Mouse (Mus musculus): Measurements from ENCODE around the gene Cryba2. TPM values are rescaled to one million over a fixed set of nuclear protein-coding genes. Genes with fewer than 3 reads are reported as not detected.

The Cryba2 gene
- polyA plus RNA-seq, 1 experiment from 2014 or later: not detected

DNA sequence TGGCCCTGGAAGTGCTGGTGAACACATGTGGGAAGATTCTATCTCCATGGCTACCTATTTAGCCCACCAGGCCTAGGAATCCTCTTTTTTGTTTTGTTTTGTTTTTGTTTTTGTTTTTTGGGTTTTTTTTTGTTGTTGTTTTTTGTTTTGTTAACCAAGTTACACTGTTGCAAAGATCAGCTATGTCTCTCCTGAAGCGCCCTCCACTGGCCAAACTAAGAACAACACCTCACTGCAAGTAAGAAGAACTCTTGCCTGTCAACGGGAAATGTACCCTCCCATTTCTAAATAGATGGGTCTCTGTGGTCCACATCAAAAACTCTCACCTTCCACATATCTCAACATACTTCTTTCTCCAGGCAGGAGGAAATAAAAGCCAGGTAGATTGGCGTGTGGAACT is 8.7 kb upstream of the Cryba2 start:
- 2% methylated on average over 3 of the region's 3 CpGs for WGBS
- Histone ChIP-seq H3K27me3 (replicated peaks) (peaks cover 99% of the 10 kb centered on the region), H3K4me3 (no peak overlapping the region), H3K9ac (no peak overlapping the region), H3K4me1 (replicated peaks) (peaks cover 25% of the 10 kb centered on the region), H3K36me3 (no peaks in the 10 kb centered on the region), H3K9me3 (replicated peaks) (no peaks in the 10 kb centered on the region), H3K4me2 (no peak overlapping the region), H3K27ac (ENCODE audit: poor library complexity, severe bottlenecking) (no peak overlapping the region)
- ATAC-seq (ENCODE audit: insufficient number of reproducible peaks, low FRiP score): no peak

DNA sequence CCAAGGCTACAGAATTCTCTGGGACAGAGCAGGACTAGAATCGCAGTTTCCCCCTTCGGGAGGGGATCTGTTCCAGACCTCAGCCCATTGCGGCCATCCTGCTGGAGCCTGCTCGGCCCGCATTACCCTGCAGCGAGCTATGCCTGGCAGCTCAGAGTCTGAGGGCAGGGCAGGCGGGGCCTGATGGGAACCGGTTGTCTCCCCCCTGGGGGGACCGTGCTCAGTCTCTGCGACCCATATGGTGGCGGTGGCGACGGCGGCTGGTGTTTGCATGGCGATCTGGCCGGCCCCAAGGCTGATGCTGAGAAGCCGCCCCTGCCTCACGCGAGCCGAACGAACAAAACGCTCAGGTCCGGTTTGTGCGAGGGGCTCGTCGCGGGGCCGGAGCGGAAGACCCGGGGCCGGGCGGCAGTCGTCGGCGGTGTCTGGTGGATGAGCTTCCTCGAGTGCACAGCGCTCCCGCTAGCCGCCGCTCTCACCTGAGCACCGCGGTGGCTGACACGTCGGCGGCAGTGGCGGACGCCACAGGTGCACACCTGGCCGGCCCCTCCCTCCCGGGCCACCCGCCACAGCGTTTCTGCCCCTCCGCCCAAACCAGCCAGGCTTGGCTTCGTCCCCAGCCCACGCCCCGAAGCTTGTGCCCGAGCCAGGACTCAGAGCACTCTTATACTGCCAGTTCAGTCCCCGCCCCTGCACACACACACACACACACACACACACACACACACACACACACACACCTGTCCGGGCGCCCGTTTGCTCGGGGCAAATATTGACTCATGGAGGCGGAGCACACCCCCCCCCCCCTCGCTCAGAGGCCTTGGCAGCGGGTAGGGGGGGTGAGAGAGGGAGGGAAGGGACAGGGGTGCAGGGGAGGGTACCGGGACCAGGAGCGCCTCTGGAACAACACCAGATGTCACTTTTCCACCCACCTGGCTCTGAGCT is 7.7 kb upstream of the Cryba2 start:
- ATAC-seq (ENCODE audit: insufficient number of reproducible peaks, low FRiP score): no peak
- H3K27me3 ChIP-seq (replicated peaks): peaks cover 99% of the 10 kb centered on the region
- no peak overlapping the region for H3K27ac ChIP-seq (ENCODE audit: poor library complexity, severe bottlenecking)
- peak overlapping the region; percentile 41 for H3K4me3 ChIP-seq
- no peaks in the 10 kb centered on the region for H3K36me3 ChIP-seq
- peaks cover 25% of the 10 kb centered on the region for H3K4me1 ChIP-seq (replicated peaks)
- WGBS: under 1% methylated on average over 64 of the region's 66 CpGs
- H3K4me2 ChIP-seq: peak overlapping the region; percentile 71
- H3K9ac ChIP-seq: peak overlapping the region; percentile 32; the same call in 1 of the 2 replicates
- H3K9me3 ChIP-seq (replicated peaks): no peaks in the 10 kb centered on the region

DNA sequence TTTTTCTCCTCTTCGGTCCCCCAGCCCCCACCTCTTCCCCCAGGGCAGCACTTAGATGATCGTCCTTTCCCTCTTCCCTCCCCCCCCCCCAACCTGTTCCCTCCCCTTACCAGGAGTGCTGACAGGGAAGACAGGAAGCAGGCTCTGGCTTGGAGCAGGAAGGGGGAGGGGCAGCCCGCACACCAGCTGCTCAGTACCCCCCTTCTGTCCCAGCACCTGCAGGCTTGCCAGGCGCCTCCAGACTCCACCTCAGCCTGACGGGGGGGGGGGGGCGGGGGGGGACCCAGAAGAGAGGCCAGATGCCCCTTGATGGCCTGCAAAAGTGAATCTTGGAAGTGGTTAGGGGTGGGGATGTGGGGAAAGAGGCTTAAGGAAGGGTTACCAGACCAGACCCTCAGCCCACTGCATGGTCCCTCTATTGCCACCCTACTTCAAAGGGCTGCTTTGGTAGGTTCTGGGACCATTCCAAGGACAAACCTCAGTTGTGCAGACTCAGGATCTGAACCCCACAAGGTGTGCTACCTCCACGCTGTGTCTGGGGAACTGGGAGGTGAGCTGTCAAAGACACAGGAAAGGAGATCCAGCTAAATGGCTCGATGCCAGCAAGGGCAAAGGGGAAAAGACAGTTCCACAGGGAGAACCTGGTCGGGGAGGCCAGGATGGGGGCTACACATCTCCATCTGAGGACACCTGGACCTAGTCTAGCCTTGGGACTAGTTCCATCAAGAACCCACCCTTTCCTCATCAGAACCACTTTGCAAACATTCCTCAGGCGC is 5.9 kb upstream of the Cryba2 start:
- no peak overlapping the region for H3K4me3 ChIP-seq
- H3K27ac ChIP-seq (ENCODE audit: poor library complexity, severe bottlenecking): no peak overlapping the region
- H3K9me3 ChIP-seq (replicated peaks): no peaks in the 10 kb centered on the region
- peak overlapping the region; percentile 14; the same call in 1 of the 2 replicates for H3K4me2 ChIP-seq
- 0 out of 2 replicates have a peak overlapping the region, but pooled peaks have one; percentile 27 for H3K9ac ChIP-seq
- 5% methylated on average over 6 of the region's 10 CpGs for WGBS
- H3K4me1 ChIP-seq (replicated peaks): peaks cover 25% of the 10 kb centered on the region
- peaks cover 98% of the 10 kb centered on the region for H3K27me3 ChIP-seq (replicated peaks)
- 0 out of 2 replicates have a peak, but pooled peaks have one; percentile 23 for ATAC-seq (ENCODE audit: insufficient number of reproducible peaks, low FRiP score)
- no peaks in the 10 kb centered on the region for H3K36me3 ChIP-seq

DNA sequence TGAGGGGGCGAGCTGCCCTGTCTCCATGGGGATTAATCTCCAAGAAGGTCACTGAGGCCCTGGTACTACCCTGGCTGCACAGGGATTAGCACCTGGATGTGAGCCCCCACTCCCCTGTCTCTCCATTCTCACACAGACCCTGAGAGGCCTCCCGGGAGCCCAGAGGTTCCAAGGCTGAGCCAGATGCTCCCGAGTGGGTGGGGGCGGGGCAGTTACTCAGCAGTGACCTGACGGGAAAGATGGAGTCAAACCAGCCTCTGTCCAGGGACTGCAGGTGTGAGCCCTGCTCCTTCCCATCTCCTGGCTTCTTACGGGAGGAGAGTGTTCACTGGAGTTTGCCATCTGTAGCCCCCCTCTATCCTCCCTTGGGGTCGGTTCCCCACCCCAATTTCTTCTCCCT is 5.0 kb upstream of the Cryba2 start:
- Histone ChIP-seq H3K27ac (ENCODE audit: poor library complexity, severe bottlenecking) (no peak overlapping the region), H3K9ac (no peak overlapping the region)
- WGBS: 3% methylated on average over 7 of the region's 7 CpGs

DNA sequence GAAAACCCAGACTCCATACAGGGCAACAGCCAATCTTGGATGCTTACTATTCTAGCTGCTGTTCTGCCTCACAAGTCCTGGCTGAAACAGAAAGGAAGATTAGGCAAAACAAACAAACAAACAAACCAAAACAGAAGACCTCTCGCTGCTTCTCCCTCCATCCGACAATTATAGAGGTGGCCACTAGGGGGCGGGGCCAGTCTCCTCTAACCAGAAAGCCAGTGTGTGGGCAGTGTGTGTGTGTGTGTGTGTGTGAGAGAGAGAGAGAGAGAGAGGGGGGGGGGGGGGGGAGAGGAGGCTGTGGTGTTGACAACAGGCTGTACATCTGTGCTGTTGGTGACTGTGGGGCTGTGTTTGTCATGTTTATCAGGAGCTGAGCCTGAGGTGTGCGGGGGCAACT is 2.0 kb upstream of the Cryba2 start:
- Histone ChIP-seq H3K27me3 (replicated peaks) (peaks cover 98% of the 10 kb centered on the region), H3K9me3 (replicated peaks) (no peaks in the 10 kb centered on the region), H3K4me2 (no peak overlapping the region), H3K27ac (ENCODE audit: poor library complexity, severe bottlenecking) (no peak overlapping the region), H3K9ac (no peak overlapping the region), H3K36me3 (no peaks in the 10 kb centered on the region), H3K4me3 (no peak overlapping the region), H3K4me1 (replicated peaks) (peaks cover 25% of the 10 kb centered on the region)
- no peak for ATAC-seq (ENCODE audit: insufficient number of reproducible peaks, low FRiP score)
- WGBS: 17% methylated on average over 4 of the region's 4 CpGs

More for the DNA sequence above, 5.0 kb upstream of the Cryba2 start:
- ATAC-seq (ENCODE audit: insufficient number of reproducible peaks, low FRiP score): no peak
- H3K4me2 ChIP-seq: no peak overlapping the region
- no peaks in the 10 kb centered on the region for H3K9me3 ChIP-seq (replicated peaks)
- no peaks in the 10 kb centered on the region for H3K36me3 ChIP-seq
- H3K4me3 ChIP-seq: no peak overlapping the region
- H3K4me1 ChIP-seq (replicated peaks): peaks cover 29% of the 10 kb centered on the region
- peaks cover 98% of the 10 kb centered on the region for H3K27me3 ChIP-seq (replicated peaks)

DNA sequence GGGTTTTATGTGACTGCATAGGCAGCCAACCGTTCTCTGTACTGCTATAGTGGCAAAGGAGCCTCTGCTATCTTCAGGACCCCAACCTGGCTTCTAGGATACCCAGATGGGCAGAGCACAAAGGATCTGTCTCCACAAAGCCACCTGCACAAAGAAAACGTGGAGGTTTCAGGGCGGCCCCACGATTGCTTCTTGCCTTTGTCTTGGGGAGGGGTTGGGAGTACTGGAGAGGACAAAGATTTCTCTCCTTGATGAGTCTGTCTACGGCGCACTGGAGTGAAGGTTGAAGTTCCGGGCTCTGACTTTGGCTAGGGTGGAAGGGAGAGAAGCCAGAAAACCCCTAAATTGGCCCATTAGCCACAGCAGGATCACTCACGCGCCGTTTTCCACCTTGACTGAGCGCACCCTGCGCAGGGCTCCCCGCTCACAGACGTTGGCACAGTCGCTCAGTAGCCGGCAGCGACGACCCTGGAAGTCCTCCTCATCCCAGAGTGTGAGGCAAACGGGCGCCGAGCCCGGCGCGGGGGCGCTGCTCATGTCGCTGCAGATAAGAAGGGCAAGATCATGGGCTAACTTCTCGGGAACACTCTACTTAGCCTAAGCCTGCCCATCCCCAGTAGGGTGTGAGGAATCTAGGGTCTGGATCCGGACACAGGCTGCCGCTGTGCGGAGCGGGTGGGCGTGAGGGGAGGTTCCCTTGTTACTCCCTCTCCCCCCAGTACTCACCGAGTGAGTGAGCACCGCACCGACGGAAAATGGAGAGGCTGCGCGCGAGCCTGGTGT is 401 bp downstream of the Cryba2 start:
- Histone ChIP-seq H3K9ac (no peak overlapping the region), H3K36me3 (no peaks in the 10 kb centered on the region), H3K9me3 (replicated peaks) (no peaks in the 10 kb centered on the region), H3K27ac (ENCODE audit: poor library complexity, severe bottlenecking) (no peak overlapping the region), H3K4me2 (0 out of 2 replicates have a peak overlapping the region, but pooled peaks have one; percentile 4), H3K4me3 (0 out of 2 replicates have a peak overlapping the region, but pooled peaks have one; percentile 2), H3K27me3 (replicated peaks) (peaks cover 88% of the 10 kb centered on the region), H3K4me1 (replicated peaks) (peaks cover 11% of the 10 kb centered on the region; the same call in 1 of the 2 replicates)
- ATAC-seq (ENCODE audit: insufficient number of reproducible peaks, low FRiP score): no peak
- 2% methylated on average over 39 of the region's 39 CpGs for WGBS

DNA sequence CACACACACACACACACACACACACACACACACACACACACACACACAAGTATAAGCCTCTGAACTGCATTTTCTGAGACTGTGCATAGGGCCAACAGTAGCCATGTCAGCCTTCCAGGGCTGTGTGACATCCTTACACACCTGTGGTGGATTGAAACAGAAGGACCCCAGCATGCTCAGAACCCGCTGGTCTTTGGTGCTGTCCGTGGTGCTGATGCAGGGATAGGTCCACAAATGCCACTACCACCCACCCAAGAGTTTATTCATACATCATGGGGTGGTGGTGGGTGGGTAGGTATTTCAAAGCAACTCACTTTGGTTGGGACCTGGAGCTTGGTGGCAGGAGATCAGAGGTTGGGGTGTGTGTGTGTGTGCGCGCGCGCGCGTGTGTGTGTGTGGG is 1.4 kb downstream of the Cryba2 start:
- ATAC-seq (ENCODE audit: insufficient number of reproducible peaks, low FRiP score): no peak
- peaks cover 88% of the 10 kb centered on the region for H3K27me3 ChIP-seq (replicated peaks)
- peaks cover 11% of the 10 kb centered on the region; the same call in 1 of the 2 replicates for H3K4me1 ChIP-seq (replicated peaks)
- H3K36me3 ChIP-seq: no peaks in the 10 kb centered on the region
- H3K27ac ChIP-seq (ENCODE audit: poor library complexity, severe bottlenecking): no peak overlapping the region
- no peak overlapping the region for H3K4me2 ChIP-seq
- 3% methylated on average over 2 of the region's 8 CpGs for WGBS
- no peak overlapping the region for H3K9ac ChIP-seq
- no peak overlapping the region for H3K4me3 ChIP-seq
- no peaks in the 10 kb centered on the region for H3K9me3 ChIP-seq (replicated peaks)

DNA sequence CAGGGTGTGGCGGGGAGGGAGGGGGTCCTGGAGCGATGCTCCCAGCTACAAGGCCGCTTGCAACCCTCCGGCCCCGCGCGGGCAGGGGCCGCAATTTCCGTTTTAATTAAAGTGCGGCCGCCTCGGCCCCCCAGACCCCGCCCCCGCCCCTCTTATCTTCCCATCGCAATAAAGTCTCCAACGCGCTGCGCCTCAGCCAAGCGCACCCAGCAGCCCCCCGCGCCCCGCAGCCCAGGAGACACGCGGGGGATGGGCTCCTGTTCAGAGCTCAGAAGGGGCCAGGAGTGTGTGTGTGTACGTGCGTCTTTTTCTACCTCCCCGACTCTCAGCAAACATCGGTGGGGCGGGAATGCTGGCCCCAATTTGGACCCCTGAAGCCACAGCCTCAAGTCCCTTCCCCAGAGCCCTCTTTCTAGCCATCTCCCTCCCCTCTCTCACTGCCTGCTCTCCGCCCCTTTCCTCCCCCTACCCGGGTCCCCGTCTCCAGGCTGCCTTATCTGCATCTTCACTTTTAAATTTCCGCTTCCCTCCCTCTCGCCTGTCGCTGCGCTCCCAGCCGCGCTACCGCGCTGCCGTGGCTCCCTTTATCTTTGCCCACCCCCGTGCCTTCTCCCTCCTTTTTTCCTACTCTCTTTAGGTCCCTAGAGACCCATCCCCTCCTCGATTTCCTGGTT is 7.4 kb downstream of the Cryba2 start, which contains the start of gene Fev:
TSS of gene Fev (minus strand) at position 51 of the 674 bp plus-strand sequence.
- H3K9ac ChIP-seq: peak within 1 kb of the TSS; percentile 68
- no peaks in the 10 kb centered on the region for H3K9me3 ChIP-seq (replicated peaks)
- peak; percentile 66; the same call in 1 of the 2 replicates for ATAC-seq (ENCODE audit: insufficient number of reproducible peaks, low FRiP score)
- H3K27me3 ChIP-seq (replicated peaks): peaks cover 84% of the 10 kb centered on the region
- H3K4me2 ChIP-seq: peak within 1 kb of the TSS; percentile 76
- WGBS: under 1% methylated on average over 37 of the region's 43 CpGs
- peaks cover 34% of the 10 kb centered on the region for H3K4me1 ChIP-seq (replicated peaks)
- H3K36me3 ChIP-seq: no peaks in the 10 kb centered on the region
- H3K27ac ChIP-seq (ENCODE audit: poor library complexity, severe bottlenecking): peak within 1 kb of the TSS; percentile 34
- H3K4me3 ChIP-seq: peak within 1 kb of the TSS; percentile 53

DNA sequence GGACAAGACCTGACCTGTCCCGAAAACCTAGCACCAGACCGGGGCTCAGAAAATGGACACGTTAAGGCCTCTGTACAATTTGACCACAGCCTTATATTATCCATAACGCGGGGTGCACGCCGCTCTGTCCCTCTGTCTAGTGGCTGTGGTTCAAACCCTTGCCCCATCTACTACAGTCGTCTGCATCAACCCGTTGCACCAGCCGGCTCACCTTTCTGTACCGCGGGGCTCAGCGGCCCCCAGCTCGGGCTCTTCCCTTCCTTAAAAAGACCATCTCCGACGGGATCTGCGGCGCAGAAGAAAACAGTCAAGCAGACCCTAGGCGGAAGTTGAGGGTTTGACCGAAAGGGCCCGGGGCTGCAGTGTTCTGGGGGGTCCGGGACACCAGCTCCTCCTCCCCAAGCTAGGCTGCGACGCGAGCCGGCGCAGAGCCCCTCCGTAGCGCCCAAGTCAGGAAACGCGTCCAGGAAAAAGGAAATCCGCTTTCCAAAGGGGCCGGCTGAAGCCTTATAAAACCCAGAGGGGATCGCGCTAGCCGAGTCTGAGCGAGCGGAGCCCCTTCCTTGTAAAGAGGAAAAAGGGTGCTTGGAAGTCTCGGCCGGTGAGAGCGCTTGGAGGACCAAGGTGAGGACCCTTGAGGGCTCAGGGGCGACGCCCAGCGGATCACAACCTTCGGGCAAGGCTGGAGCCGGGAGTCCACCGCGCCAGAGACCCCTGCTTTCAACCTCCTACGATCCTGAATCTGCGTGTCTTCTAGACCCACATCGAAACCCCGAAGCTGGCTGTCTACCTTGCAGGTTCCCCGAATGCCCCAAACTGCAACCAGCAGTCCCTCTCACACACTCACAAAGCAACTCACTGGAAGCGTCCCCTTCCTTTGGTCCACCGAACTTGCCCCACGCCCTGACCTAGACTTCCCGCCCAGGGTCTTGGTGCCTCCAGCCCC is 8.5 kb downstream of the Cryba2 start:
- Histone ChIP-seq H3K27me3 (replicated peaks) (peaks cover 82% of the 10 kb centered on the region), H3K4me3 (peak overlapping the region; percentile 53), H3K9ac (peak overlapping the region; percentile 68), H3K9me3 (replicated peaks) (no peaks in the 10 kb centered on the region), H3K27ac (ENCODE audit: poor library complexity, severe bottlenecking) (peak overlapping the region; percentile 34), H3K4me1 (replicated peaks) (peaks cover 34% of the 10 kb centered on the region), H3K36me3 (no peaks in the 10 kb centered on the region), H3K4me2 (peak overlapping the region; percentile 76)
- WGBS: under 1% methylated on average over 57 of the region's 57 CpGs
- peak; percentile 53 for ATAC-seq (ENCODE audit: insufficient number of reproducible peaks, low FRiP score)

Data from heart, embryonic 12.5 days (tissue).